Mouse (Mus musculus): ENCODE data around the gene Tspan18. TPM values are rescaled to one million over a fixed set of nuclear protein-coding genes. Genes with fewer than 3 reads are reported as not detected.

The Tspan18 gene
- polyA plus RNA-seq, 1 experiment = 6.8 TPM

DNA sequence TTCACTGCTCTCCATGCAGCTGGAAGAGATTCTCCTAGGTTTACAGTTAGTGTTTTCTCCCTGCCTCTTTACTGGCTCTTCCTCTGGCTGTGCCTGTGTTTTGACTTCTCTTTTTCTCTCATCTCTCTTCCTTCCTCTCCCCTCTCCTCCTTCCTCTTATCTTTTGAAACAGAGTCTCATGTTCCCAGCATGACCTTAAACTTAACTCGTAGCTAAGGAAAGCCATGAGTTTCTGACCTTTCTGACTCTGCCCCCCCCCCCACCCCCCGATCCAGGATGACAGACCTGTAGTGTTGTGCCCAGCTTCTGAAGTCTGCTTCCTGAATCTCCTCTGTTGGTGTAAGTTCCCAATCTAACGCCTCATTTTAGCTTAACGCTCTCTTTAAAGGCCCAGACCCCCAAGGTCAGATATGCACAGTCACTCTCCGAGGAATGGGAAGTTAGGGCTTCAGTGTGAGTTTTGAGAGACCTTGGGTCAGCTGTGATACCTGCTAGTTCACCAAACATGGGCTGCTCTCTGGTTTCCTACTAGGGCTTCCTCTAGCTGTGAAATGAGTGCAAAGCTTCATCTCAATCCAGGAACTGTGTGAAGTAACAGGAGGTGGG lies 11.5 kb upstream of the Tspan18 start:
- 58% methylated on average over 5 of the region's 5 CpGs for WGBS
- no peak for DNase-seq (ENCODE audit: low read depth, low spot score)

DNA sequence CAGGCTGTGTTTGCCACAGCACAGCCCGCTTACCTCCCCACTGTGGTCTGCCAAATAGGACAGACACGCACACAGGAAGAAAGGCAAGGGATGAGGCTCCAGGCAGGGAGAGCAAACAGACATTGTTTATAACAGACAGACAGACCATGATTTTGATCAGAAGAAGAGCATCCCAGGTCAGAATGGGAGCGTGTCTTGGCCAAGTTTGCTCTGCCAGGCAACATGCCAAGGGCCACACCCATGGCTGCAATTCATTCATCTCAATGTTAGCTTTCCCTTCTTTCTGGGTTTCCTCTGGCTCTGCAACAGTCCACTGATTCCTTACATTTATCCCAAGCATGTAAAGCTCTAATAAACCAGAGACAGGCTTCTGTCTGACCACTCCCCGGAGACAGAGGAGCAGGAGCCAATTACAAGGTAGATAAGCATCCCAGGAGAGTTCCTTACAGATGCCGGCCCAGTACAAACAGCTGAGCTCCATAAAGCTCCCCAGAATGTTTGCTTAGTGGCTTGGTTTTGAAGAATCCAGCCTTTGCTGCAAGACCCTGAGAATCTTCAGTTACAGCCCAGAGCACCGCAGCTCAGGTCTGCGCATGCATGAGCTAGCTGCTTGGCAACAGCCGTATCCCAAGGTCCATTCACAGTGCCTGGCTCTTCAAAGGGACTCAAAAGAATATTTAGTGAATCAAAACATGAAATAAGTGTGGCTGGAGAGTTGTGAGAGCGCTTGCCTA lies 5.2 kb upstream of the Tspan18 start:
- 23% methylated on average over 9 of the region's 9 CpGs for WGBS
- no peak for DNase-seq (ENCODE audit: low read depth, low spot score)

DNA sequence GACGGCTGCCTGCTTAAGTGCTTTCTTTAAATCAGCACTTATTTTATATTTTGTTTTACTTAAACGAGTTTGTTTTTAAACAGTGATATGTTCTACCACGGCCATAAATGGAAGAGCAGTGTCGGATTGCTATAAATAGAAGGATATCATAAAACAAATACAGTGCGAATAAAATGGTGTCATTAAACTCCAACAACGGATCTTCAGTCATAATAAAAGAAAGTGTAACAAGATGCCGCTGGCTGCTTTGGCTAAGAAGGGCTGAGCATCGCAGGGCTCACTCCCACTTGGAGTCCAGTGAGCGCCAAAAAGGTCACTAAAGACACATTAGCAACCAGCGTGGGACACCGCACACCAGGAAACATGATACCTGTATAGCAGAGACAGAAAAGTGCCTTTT lies 1.7 kb upstream of the Tspan18 start:
- WGBS = 48% methylated on average over 11 of the region's 11 CpGs
- no peak for DNase-seq (ENCODE audit: low read depth, low spot score)

DNA sequence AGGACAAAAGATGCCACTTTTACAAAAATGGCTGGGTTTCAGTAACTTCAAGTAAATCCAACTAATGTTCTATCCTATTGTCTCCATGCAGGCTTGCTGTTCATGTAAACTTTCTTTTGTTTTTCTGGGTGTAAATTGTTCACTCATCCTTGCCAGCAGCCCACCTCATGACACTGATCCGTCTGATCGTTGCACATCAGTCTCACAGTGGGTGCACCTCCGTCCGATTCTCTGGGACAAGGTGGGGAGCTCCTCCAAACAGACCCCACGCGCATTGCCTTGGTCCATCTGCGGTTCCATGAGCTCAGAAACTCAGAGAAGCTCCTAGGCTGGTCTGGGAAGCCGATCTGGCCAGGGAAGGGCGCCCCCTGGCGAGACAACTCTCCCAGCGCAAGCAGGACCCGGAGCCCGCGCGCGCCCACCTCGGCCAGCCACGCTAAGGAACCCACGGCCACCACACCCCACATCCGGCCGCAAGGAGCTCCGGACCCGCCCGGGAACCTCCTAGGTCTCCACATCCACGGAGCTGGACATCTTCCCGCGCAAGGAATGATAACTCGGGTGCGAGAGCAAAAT lies 976 bp downstream of the Tspan18 start:
- WGBS = 1% methylated on average over 29 of the region's 29 CpGs
- no peak for DNase-seq (ENCODE audit: low read depth, low spot score)

GRCm38 (mm10) chr2:93332277-93332676 lies 2.0 kb downstream of the Tspan18 start:
- no peak for DNase-seq (ENCODE audit: low read depth, low spot score)
- 25% methylated on average over 4 of the region's 4 CpGs for WGBS

- WGBS = 84% methylated on average over 6 of the region's 6 CpGs
- DNase-seq (ENCODE audit: low read depth, low spot score) = no peak
Measured at GRCm38 (mm10) chr2:93331121-93331520, 3.2 kb downstream of the Tspan18 start.

GRCm38 (mm10) chr2:93329120-93329519 lies 5.2 kb downstream of the Tspan18 start:
- 41% methylated on average over 4 of the region's 4 CpGs for WGBS
- DNase-seq (ENCODE audit: low read depth, low spot score) = no peak

GRCm38 (mm10) chr2:93327915-93328555 lies 6.3 kb downstream of the Tspan18 start:
- 65% methylated on average over 7 of the region's 7 CpGs for WGBS
- no peak for DNase-seq (ENCODE audit: low read depth, low spot score)

- WGBS = 57% methylated on average over 7 of the region's 7 CpGs
- no peak for DNase-seq (ENCODE audit: low read depth, low spot score)
Measured at GRCm38 (mm10) chr2:93324681-93325080, 9.6 kb downstream of the Tspan18 start.

GRCm38 (mm10) chr2:93321946-93322345 lies 12.4 kb downstream of the Tspan18 start:
- no peak for DNase-seq (ENCODE audit: low read depth, low spot score)
- WGBS = 57% methylated on average over 8 of the region's 8 CpGs

DNA sequence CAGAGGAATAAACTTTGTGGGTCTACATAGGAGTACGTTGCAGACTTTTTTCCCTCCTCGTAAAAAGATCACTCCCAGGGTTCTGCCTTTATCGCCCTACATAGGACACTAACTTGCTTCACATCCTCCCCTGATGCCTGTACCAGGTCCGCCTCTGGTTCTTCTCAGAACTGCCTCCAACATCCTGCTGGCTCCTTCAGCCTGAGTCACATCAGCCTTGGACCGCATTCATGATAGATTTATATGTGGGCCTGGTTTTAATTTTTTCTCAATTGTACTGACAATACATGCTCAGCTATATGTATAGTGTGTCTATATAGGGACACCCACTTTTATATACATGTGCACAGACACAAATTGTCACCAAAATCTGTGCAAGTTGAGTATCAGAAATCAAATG lies 14.0 kb downstream of the Tspan18 start:
- no peak for DNase-seq (ENCODE audit: low read depth, low spot score)
- 81% methylated on average over 5 of the region's 5 CpGs for WGBS

DNA sequence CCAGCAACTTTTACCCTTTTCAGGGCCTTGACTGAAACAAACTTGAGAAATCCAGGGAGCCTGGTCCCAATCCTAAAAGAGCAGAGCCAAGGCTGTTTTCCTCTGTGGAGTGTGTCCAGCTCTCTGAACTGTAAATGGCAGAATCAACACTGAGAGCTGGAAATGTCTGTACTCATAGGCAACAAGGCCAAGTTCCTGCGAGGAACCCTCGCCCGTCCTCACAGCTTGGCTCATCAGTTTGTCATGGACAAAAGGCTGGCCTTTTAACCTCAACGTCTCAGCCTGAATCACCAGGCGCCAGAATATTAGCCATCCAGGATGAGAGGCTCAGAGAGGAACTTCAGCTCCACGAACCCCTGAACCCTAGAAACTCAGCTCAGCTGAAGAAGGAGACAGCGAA lies 14.7 kb downstream of the Tspan18 start:
- WGBS = 64% methylated on average over 7 of the region's 7 CpGs

DNA sequence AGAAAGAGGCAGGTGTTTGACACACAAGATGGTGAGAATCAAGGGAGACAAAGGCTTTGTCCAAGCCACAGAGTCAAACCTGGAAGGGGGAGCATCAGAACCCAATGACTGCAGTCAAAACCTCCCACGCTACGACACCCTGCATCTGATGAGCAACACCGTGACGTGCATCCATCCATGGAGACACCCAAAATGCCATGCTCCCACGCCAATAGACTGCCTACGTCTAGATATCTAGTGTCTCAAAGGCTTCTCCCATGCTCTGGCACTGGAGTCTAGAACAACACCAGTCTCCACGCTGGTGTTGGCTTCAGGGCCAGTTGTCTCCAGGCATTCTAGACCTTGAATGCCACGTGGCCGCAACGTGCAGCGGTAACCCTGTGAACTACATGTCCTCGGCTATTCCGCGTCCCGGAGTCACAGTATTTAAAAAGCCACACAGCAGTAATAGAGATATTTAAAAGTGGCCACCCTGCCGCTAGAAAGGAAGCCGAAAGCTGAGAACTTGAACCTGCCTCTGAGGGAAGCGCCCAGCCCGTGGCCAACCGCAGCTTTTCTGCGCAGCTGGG lies 15.4 kb downstream of the Tspan18 start:
- 88% methylated on average over 21 of the region's 21 CpGs for WGBS
- no peak for DNase-seq (ENCODE audit: low read depth, low spot score)

More for the DNA sequence above, 14.7 kb downstream of the Tspan18 start:
- no peak for DNase-seq (ENCODE audit: low read depth, low spot score)

DNA sequence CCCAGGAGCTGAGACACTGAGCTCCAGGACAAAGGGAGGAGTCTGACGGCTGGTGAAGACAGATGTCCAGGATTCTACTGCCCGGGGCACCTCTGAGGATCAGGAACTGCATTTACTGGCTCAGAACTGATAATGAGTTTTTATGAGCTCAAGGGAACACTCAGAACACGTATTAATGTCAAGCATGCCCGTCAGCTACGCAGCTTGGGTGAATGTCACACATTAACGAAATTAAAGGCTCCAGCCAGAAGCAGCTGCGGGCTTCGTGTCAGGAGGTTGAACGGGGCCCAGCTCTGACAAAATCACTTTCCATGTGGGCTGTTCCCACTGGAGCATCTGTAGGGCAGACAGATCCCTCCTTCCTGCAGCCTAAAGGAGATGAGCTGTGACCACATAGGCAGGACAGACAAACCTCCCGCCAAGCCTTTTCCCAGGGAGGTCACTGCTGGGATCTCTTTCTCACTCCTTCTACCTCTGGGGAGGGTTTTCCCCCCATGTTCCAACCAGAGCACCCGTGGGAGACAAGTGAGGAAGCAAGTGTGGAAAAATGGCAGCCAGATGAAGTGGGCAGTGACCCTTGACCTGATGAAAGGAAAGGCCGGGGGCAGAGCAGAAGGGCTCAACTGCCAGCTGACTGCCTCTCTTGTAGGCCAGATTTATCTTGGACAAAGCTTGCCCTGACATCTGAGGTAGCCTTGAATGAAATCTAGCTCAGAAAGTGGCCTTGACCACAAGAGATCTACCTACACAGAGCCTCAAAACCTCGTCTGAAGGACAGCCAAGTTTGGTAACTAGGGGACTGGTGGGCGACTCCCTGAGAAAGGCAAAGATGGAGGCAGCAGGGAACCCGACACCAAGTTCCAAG lies 20.3 kb downstream of the Tspan18 start:
- no peak for DNase-seq (ENCODE audit: low read depth, low spot score)
- WGBS = 33% methylated on average over 15 of the region's 15 CpGs

- 66% methylated on average over 3 of the region's 3 CpGs for WGBS
- DNase-seq (ENCODE audit: low read depth, low spot score) = no peak
Measured at GRCm38 (mm10) chr2:93312458-93312857, 21.8 kb downstream of the Tspan18 start.

- no peak for DNase-seq (ENCODE audit: low read depth, low spot score)
- WGBS = 52% methylated on average over 14 of the region's 14 CpGs
Measured at GRCm38 (mm10) chr2:93309724-93310413, 24.4 kb downstream of the Tspan18 start.

- 81% methylated on average over 4 of the region's 4 CpGs for WGBS
- no peak for DNase-seq (ENCODE audit: low read depth, low spot score)
Measured at GRCm38 (mm10) chr2:93306898-93307297, 27.4 kb downstream of the Tspan18 start.

- DNase-seq (ENCODE audit: low read depth, low spot score) = no peak
- 78% methylated on average over 4 of the region's 4 CpGs for WGBS
Measured at GRCm38 (mm10) chr2:93304273-93304634, 30.1 kb downstream of the Tspan18 start.

Data from large intestine, adult 2 months (tissue).